Mouse (Mus musculus) MEL (cell line): ENCODE measurements at regions not wholly inside any gene's neighbourhood (a gene's known extent, or its start where the extent isn't known, plus 50 kb on each side); places are given as distances from the start of the nearest gene placed in this dataset.
A peak's percentile ranks its signal among the peaks of the same experiment; 100 is the strongest.

ENCODE experiments used
- DNase-seq: peaks from one replicate; pipeline ENCODE4 v3.0.0; 2011; ENCODE audit warnings: low read depth, low spot score
- H3K27ac ChIP-seq: 2 replicates; pipeline ENCODE4 v1.5.1; 2012; ENCODE audit warnings: low read depth, mild to moderate bottlenecking, control low read depth, low read length, moderate library complexity; ENCODE audit not compliant: control insufficient read depth
- H3K27me3 ChIP-seq, 2 experiments: fragments of 150-350 bp in 1 of 2; sonication (generic) in 1 of 2; 2 replicates each; pipeline ENCODE4 v1.6.1; 2012; ENCODE audit warnings: low read length in 2 of 2, mild to moderate bottlenecking in 2 of 2, improper control_type of control experiment in 1 of 2, moderate library complexity in 1 of 2; ENCODE audit not compliant: insufficient read depth in 2 of 2, control insufficient read depth in 1 of 2
- H3K36me3 ChIP-seq, 2 experiments: 2 replicates each; pipeline ENCODE4 v1.6.1; 2012 to 2014; ENCODE audit warnings: low read length in 2 of 2, improper control_type of control experiment in 1 of 2, inconsistent platforms in 1 of 2, mild to moderate bottlenecking in 1 of 2; ENCODE audit not compliant: insufficient read depth in 2 of 2, control insufficient read depth in 1 of 2
- H3K4me1 ChIP-seq, 2 experiments: fragments of 150-350 bp in 1 of 2; sonication (generic) in 1 of 2; 2 replicates each; pipeline ENCODE4 v1.6.1; 2012; ENCODE audit warnings: low read length in 2 of 2, improper control_type of control experiment in 1 of 2, mild to moderate bottlenecking in 1 of 2; ENCODE audit not compliant: insufficient read depth in 2 of 2, control insufficient read depth in 1 of 2
- H3K4me3 ChIP-seq, 2 experiments: fragments of 150-350 bp in 1 of 2; sonication (generic) in 1 of 2; 2 replicates each; pipeline ENCODE4 v1.5.1; 2012; ENCODE audit warnings: low read depth in 2 of 2, low read length in 2 of 2, mild to moderate bottlenecking in 2 of 2, moderate library complexity in 2 of 2, control low read depth in 1 of 2, improper control_type of control experiment in 1 of 2; ENCODE audit not compliant: control insufficient read depth in 1 of 2, insufficient read depth in 1 of 2
- H3K79me2 ChIP-seq: 2 replicates; pipeline ENCODE4 v1.6.1; 2012; ENCODE audit warnings: mild to moderate bottlenecking, low read length, moderate library complexity; ENCODE audit not compliant: control insufficient read depth, poor library complexity, insufficient read depth
- H3K9ac ChIP-seq: 2 replicates; pipeline ENCODE4 v1.6.1; 2012; ENCODE audit warnings: low read depth, mild to moderate bottlenecking, control low read depth, low read length, moderate library complexity; ENCODE audit not compliant: control insufficient read depth, poor library complexity, severe bottlenecking
- H3K9me3 ChIP-seq: fragments of 150-350 bp; sonication (generic); replicated peaks from 2 replicates; pipeline ENCODE4 v1.6.1; 2012; ENCODE audit warnings: mild to moderate bottlenecking, low read length, improper control_type of control experiment, moderate library complexity; ENCODE audit not compliant: insufficient read depth
- BHLHE40 ChIP-seq: IDR thresholded peaks from 2 replicates; pipeline ENCODE4 v1.6.1; 2012; ENCODE audit warnings: low read depth, mild to moderate bottlenecking, inconsistent platforms, low read length, improper control_type of control experiment, borderline replicate concordance
- CHD1 ChIP-seq: IDR thresholded peaks from 2 replicates; pipeline ENCODE4 v1.6.1; 2012; ENCODE audit warnings: low read depth, mild to moderate bottlenecking, inconsistent platforms, low read length, improper control_type of control experiment
- CHD2 ChIP-seq: IDR thresholded peaks from 2 replicates; pipeline ENCODE4 v1.6.1; 2011; ENCODE audit warnings: low read length, improper control_type of control experiment
- CTCF ChIP-seq, 3 experiments: IDR thresholded peaks in 2 of 3; conservative IDR thresholded peaks in 1 of 3; 2 replicates each; pipeline ENCODE4 v1.5.1; 2011 to 2012; ENCODE audit warnings: low read length in 3 of 3, low read depth in 2 of 3, mild to moderate bottlenecking in 2 of 3, improper control_type of control experiment in 1 of 3, inconsistent platforms in 1 of 3, mixed read lengths in 1 of 3, moderate library complexity in 1 of 3; ENCODE audit not compliant: control insufficient read depth in 1 of 3, insufficient read depth in 1 of 3, poor library complexity in 1 of 3, severe bottlenecking in 1 of 3
- E2F4 ChIP-seq: IDR thresholded peaks from 2 replicates; pipeline ENCODE4 v1.6.1; 2011; ENCODE audit warnings: low read depth, low read length, improper control_type of control experiment, borderline replicate concordance
- EP300 ChIP-seq, 2 experiments: IDR thresholded peaks; 2 replicates each; pipeline ENCODE4 v1.6.1; 2011; ENCODE audit warnings: improper control_type of control experiment in 2 of 2, low read length in 2 of 2, low read depth in 1 of 2, mild to moderate bottlenecking in 1 of 2
- ETS1 ChIP-seq: IDR thresholded peaks from 2 replicates; pipeline ENCODE4 v1.6.1; 2012; ENCODE audit warnings: low read depth, mild to moderate bottlenecking, inconsistent platforms, low read length, improper control_type of control experiment, moderate library complexity
- GABPA ChIP-seq: IDR thresholded peaks from 2 replicates; pipeline ENCODE4 v1.6.1; 2012; ENCODE audit warnings: low read depth, mild to moderate bottlenecking, inconsistent platforms, low read length, improper control_type of control experiment, moderate library complexity
- GATA1 ChIP-seq: IDR thresholded peaks from 2 replicates; pipeline ENCODE4 v1.6.1; 2011; ENCODE audit warnings: low read depth, low read length, improper control_type of control experiment
- JUND ChIP-seq: IDR thresholded peaks from 2 replicates; pipeline ENCODE4 v1.6.1; 2011; ENCODE audit warnings: low read depth, mild to moderate bottlenecking, improper control_type of control experiment, low read length
- NRF1 ChIP-seq: IDR thresholded peaks from 2 replicates; pipeline ENCODE4 v1.6.1; 2014; ENCODE audit warnings: low read depth, mild to moderate bottlenecking, inconsistent platforms, low read length, improper control_type of control experiment, moderate library complexity; ENCODE audit not compliant: poor library complexity, insufficient read depth, severe bottlenecking
- POLR2AphosphoS2 ChIP-seq: IDR thresholded peaks from 2 replicates; pipeline ENCODE4 v1.6.1; 2011; ENCODE audit warnings: low read length, improper control_type of control experiment
- POLR2AphosphoS5 ChIP-seq: IDR thresholded peaks from 2 replicates; pipeline ENCODE4 v1.6.1; 2012; ENCODE audit warnings: low read depth, borderline replicate concordance, mild to moderate bottlenecking, inconsistent platforms, low read length, moderate library complexity, mixed read lengths
- RAD21 ChIP-seq: IDR thresholded peaks from 2 replicates; pipeline ENCODE4 v1.6.1; 2011; ENCODE audit warnings: mild to moderate bottlenecking, low read depth, low read length, improper control_type of control experiment
- SMC3 ChIP-seq: IDR thresholded peaks from 2 replicates; pipeline ENCODE4 v1.6.1; 2011; ENCODE audit warnings: low read depth, low read length, improper control_type of control experiment
- TAL1 ChIP-seq: IDR thresholded peaks from 2 replicates; pipeline ENCODE4 v1.6.1; 2012; ENCODE audit warnings: mild to moderate bottlenecking, inconsistent platforms, low read length, moderate library complexity, mixed read lengths
- TBP ChIP-seq: IDR thresholded peaks from 2 replicates; pipeline ENCODE4 v1.8.0; 2011; ENCODE audit warnings: low read depth, low read length, improper control_type of control experiment
- TCF12 ChIP-seq: IDR thresholded peaks from 2 replicates; pipeline ENCODE4 v1.6.1; 2014; ENCODE audit warnings: low read depth, mild to moderate bottlenecking, inconsistent platforms, low read length, improper control_type of control experiment, moderate library complexity
- USF1 ChIP-seq: IDR thresholded peaks from 2 replicates; pipeline ENCODE4 v1.6.1; 2014; ENCODE audit warnings: low read depth, mild to moderate bottlenecking, inconsistent platforms, low read length, improper control_type of control experiment, moderate library complexity
- USF2 ChIP-seq, 2 experiments: IDR thresholded peaks; 2 replicates each; pipeline ENCODE4 v1.6.1; 2011 to 2012; ENCODE audit warnings: improper control_type of control experiment in 2 of 2, low read length in 2 of 2, borderline replicate concordance in 1 of 2, inconsistent platforms in 1 of 2, low read depth in 1 of 2, mild to moderate bottlenecking in 1 of 2; ENCODE audit not compliant: insufficient read depth in 1 of 2
- ZC3H11A ChIP-seq: IDR thresholded peaks from 2 replicates; pipeline ENCODE4 v1.6.1; 2012; ENCODE audit warnings: low read depth, mild to moderate bottlenecking, inconsistent platforms, low read length, improper control_type of control experiment
- ZKSCAN1 ChIP-seq: IDR thresholded peaks from 2 replicates; pipeline ENCODE4 v1.6.1; 2012; ENCODE audit warnings: low read depth, mild to moderate bottlenecking, inconsistent platforms, low read length, improper control_type of control experiment, moderate library complexity
- ZMIZ1 ChIP-seq: IDR thresholded peaks from 2 replicates; pipeline ENCODE4 v1.6.1; 2012; ENCODE audit warnings: low read depth, mild to moderate bottlenecking, inconsistent platforms, low read length, improper control_type of control experiment, moderate library complexity
- ZNF384 ChIP-seq: IDR thresholded peaks from 2 replicates; pipeline ENCODE4 v1.6.1; 2012; ENCODE audit warnings: low read depth, mild to moderate bottlenecking, inconsistent platforms, low read length, improper control_type of control experiment

GRCm38 (mm10) chr19:37754024-37754423, 56.4 kb downstream of the Cyp26a1 start:
- H3K79me2 ChIP-seq, result no peaks in the 10 kb centered on the region
- TF ChIP-seq TAL1, result no peak

GRCm38 (mm10) chr19:37755372-37755771, 57.8 kb downstream of the Cyp26a1 start:
- Histone ChIP-seq H3K36me3 (no peaks in the 10 kb centered on the region), H3K4me1 (no peaks in the 10 kb centered on the region), H3K27me3 (peaks cover 0 to 4% of the 10 kb centered on the region in 2 experiments; a peak in 2 of 4 replicates), H3K79me2 (no peaks in the 10 kb centered on the region), H3K9me3 (no peaks in the 10 kb centered on the region), H3K4me3 (no peak overlapping the region), H3K9ac (no peak overlapping the region), H3K27ac (no peak overlapping the region)
- peak; percentile 52 for DNase-seq
- TF ChIP-seq GABPA, result no peak
- no peak for TF ChIP-seq TCF12
- peak; percentile 38 for TF ChIP-seq RAD21
- no peak for TF ChIP-seq TAL1
- TF ChIP-seq ZC3H11A, result 0 out of 2 replicates have a peak, but pooled peaks have one; percentile 23
- no peak for TF ChIP-seq TBP
- TF ChIP-seq SMC3, result peak; percentile 61
- TF ChIP-seq EP300 (IDR thresholded peaks at IDR 0.05; ENCODE audit: low read depth in 1 of 2, low read length in 2 of 2), result no peak
- TF ChIP-seq JUND, result no peak
- no peak for TF ChIP-seq USF2 (IDR thresholded peaks at IDR 0.05; ENCODE audit: borderline replicate concordance in 1 of 2, insufficient read depth in 1 of 2, low read depth in 1 of 2, low read length in 2 of 2)
- TF ChIP-seq ZNF384, result no peak
- no peak for TF ChIP-seq GATA1
- peak; percentile 43 to 53 (median 53); a peak in 5 of 6 replicates for TF ChIP-seq CTCF (IDR thresholded peaks at IDR 0.05 in 2 of 3, conservative IDR thresholded peaks at IDR 0.05 in 1 of 3; ENCODE audit: control insufficient read depth in 1 of 3, insufficient read depth in 1 of 3, low read depth in 2 of 3, low read length in 3 of 3, poor library complexity in 1 of 3, severe bottlenecking in 1 of 3)
- no peak for TF ChIP-seq ZMIZ1

More at GRCm38 (mm10) chr19:37754024-37754423, 56.4 kb downstream of the Cyp26a1 start:
- H3K27ac ChIP-seq, result no peak overlapping the region
- H3K27me3 ChIP-seq, result peaks cover 0 to 4% of the 10 kb centered on the region in 2 experiments; a peak in 2 of 4 replicates
- no peaks in the 10 kb centered on the region for H3K36me3 ChIP-seq
- H3K4me1 ChIP-seq, result no peaks in the 10 kb centered on the region
- DNase-seq, result no peak
- H3K9ac ChIP-seq, result no peak overlapping the region
- H3K9me3 ChIP-seq, result no peaks in the 10 kb centered on the region
- H3K4me3 ChIP-seq, result no peak overlapping the region

GRCm38 (mm10) chr19:37769376-37769775, 71.8 kb downstream of the Cyp26a1 start:
- no peak overlapping the region for H3K4me3 ChIP-seq
- TF ChIP-seq POLR2AphosphoS5 (no peak), TBP (no peak), USF1 (no peak), ZKSCAN1 (no peak), E2F4 (no peak), ETS1 (no peak), JUND (no peak), SMC3 (no peak), POLR2AphosphoS2 (no peak), CHD1 (no peak), ZNF384 (no peak), CHD2 (no peak), TCF12 (no peak), GABPA (no peak), RAD21 (no peak), NRF1 (no peak), BHLHE40 (no peak)
- no peak for DNase-seq
- H3K27ac ChIP-seq, result no peak overlapping the region
- no peaks in the 10 kb centered on the region for H3K36me3 ChIP-seq
- no peak overlapping the region for H3K9ac ChIP-seq
- H3K79me2 ChIP-seq, result no peaks in the 10 kb centered on the region
- no peaks in the 10 kb centered on the region for H3K9me3 ChIP-seq
- peaks cover 0 to 3% of the 10 kb centered on the region in 2 experiments; a peak in 2 of 4 replicates for H3K27me3 ChIP-seq
- no peaks in the 10 kb centered on the region for H3K4me1 ChIP-seq
